Mouse (Mus musculus) cerebellum, adult 11-12 months (tissue): ENCODE results near the gene Foxn4.

ENCODE experiments used
- DNase-seq: peaks from one replicate; pipeline ENCODE4 v3.0.0; 2022

Foxn4 gene

DNA sequence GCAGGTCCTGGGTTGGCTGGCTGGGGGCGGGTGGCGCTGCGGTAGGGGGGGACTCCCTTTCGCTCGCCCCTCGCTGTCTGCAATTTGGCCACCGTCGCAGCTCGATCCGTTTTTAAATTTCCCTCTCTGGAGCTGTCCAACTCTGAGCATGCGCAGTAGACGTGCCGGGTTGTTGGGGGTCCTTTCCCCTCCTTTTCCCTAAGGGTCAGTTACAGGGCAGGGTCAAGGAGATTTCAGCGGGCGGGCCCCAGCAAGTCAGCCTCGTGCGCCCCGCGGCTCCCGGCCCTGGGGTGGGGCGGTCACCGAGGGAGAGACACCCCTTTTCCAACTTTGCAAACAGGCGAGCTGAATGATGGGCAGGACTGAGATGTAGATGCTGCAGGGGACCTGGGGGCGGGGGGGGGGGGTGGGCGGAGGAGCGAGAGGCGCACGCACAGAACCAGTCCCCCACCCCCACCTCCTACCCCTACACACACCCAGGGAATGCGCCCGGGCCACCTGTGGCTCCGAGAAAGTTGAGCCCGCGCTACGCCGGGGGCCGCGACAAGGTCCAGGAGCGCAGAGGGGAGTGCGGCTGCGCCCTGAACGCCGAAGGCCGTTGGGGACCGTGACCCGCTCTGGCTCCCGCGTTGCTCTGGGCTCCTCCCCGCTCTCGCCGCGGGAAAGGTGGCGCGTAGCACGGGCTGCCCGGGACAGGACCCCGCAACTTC lies at the start of gene Foxn4:
Foxn4 (minus strand) TSS at position 115 of the 710 bp plus-strand sequence.
- DNase-seq: no peak

- DNase-seq: no peak
These were observed 49.6 kb upstream of the Foxn4 start for GRCm38 (mm10) chr5:114323105-114323790.

DNA sequence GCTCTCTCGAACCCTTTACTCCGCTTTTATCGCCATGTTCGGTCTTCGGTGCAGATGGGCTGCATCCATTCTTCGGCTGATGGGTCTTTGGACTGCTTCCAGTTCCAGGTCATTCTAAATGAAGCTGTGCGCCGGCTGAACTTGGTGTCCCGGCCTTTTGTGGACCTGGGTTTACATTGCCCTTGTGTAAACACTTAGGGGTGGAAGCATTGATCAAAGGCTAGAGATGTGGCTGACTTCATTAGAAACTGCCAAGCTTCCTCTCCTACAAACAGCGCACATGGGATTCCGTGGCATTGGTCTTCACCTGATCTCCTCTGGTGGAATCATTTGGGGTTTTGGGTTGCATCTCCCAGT lies 36.1 kb upstream of the Foxn4 start:
- DNase-seq: no peak

DNA sequence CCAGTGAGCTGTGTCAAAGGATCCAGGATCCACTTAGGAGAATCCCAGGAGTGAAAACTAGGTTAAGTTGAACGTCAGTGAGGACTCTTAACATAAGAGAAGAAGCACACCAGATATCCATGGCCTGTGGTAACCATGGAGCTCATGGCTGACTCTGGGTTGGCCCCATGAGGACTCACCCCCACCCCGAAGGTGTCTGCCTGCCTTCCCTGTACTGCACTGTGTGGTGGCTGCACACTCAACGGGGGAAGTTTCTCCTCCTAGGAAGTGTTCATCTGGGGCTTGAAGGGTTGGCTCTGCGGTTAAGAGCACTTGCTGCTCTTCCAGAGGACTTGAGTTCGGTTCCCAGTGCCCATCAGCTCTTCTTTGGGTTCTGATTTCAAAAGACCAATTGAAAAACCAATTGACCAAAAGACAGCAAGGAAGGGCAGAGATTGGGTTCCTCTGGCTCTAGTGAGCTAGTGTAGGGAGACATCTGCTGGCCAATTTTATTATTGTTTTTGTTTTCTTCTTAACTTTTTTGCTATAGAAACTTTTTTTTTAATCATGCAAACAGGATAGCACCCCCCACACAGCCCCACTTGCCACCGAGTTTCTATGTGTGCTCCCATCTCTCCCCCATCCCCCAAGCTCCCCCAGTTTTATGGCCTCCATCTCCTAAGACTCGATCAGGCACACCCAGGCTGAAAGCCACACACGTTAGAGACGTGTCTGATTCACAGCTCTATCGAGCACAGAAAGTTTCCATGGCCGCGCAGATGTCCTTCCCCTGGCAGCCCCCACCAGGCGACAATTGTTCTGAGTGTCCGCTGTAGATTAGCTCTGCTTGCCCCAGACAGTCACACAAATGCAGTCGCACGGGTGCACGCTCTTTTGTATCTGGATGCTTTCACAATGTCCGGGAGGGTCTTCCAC lies 35.4 kb upstream of the Foxn4 start:
- DNase-seq: no peak

GRCm38 (mm10) chr5:114306496-114306895 lies 32.9 kb upstream of the Foxn4 start:
- no peak for DNase-seq

GRCm38 (mm10) chr5:114303166-114303565 lies 29.6 kb upstream of the Foxn4 start:
- DNase-seq: no peak

GRCm38 (mm10) chr5:114299883-114300610 lies 26.4 kb upstream of the Foxn4 start:
- no peak for DNase-seq

- no peak for DNase-seq
These were observed 25.7 kb upstream of the Foxn4 start for GRCm38 (mm10) chr5:114299156-114299855.

GRCm38 (mm10) chr5:114298212-114298894 lies 24.7 kb upstream of the Foxn4 start:
- no peak for DNase-seq

- DNase-seq: no peak
These were observed 23.4 kb upstream of the Foxn4 start for GRCm38 (mm10) chr5:114296693-114297631.

- no peak for DNase-seq
These were observed 16.4 kb upstream of the Foxn4 start for GRCm38 (mm10) chr5:114290004-114290403.

DNA sequence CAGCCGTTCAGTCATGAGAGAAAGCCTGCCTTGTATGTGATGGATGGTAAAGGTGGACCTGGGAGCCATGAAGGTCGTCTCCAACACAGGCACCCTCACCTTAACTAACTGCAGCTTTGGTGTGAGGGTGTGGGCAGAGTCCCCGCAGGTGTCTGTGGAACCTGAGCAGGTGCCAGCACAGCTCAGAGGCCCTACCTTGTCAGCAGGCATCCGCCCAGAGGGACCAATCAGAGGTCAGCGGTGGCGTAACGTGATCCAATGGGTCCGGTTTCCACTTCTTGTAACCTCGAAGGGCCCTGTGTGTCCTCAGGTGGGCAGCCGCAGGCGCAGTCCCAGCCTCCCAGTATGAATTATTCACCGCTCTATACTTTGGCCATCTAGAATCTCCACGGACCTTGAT lies 15.3 kb upstream of the Foxn4 start, which contains the start of gene Myo1h:
Myo1h (plus strand) TSS at position 293 of the 400 bp plus-strand sequence.
- DNase-seq: no peak

GRCm38 (mm10) chr5:114288396-114288795 lies 14.8 kb upstream of the Foxn4 start:
- no peak for DNase-seq

GRCm38 (mm10) chr5:114286872-114287571 lies 13.4 kb upstream of the Foxn4 start:
- DNase-seq: no peak

- no peak for DNase-seq
These were observed 12.5 kb upstream of the Foxn4 start for GRCm38 (mm10) chr5:114286102-114286501.

DNA sequence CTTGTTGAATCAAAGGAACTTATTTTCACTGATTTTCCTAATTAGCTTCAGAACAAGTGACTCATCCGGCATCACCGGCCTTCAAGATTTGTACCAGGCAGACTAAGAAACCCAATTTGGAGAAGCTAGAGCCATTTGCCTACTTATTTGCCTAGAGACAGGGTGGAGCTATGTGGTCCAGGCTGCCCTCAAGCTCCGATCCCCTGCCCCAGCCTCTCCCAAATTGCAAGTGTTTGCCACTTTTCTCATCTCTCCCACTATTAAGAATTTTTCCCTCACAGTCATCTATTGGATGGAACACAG lies 11.7 kb upstream of the Foxn4 start:
- DNase-seq: no peak

DNA sequence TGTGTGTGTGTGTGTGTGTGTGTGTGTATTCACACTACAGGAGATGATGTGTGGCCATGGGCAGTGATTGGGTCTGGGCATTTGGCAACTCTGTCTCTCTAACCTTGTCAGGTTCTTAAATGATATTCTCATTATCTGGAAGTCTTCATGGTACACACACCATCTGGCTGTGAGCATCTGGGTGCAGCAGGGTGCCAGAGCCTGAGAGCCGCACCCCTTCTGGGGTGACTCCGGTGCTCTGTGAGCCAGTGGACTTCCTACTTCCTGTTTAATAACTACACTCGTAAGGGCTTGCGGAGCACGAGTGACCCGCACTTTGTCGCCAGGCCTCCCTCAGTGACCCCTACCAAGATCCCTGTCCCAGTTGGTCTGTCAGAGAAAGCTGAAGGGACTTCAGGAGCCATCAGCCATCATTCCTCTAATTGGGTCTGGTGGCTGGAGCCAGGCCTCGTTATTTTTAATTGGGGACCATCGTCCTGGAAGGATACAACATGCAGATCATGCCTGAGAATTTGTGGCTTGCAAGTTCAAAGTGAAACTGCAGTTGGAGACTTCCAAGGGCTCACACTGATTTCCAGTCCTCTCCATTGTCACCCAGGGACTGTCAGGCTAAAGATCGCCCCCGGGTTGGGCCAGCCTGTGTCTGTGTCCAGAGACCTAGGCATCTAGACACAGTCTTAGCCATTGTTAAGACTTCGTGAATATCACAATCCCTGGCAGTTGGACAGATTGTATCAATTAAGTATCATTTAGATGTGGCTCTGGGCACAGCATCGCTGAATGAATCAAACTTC lies 11.2 kb upstream of the Foxn4 start:
- DNase-seq: no peak

- no peak for DNase-seq
These were observed 8.7 kb upstream of the Foxn4 start for GRCm38 (mm10) chr5:114282346-114282745.
